Mouse (Mus musculus) lung, adult 2 months (tissue): ENCODE data around the gene Hist1h2ap. TPM values are rescaled to one million over a fixed set of nuclear protein-coding genes. Genes with fewer than 3 reads are reported as not detected.
"Not testable (repeated sequence)": the region's sequence is repeated elsewhere in the genome, so short reads cannot be mapped to it uniquely, and the experiment has no call there.

Experiments used
- DNase-seq: peaks from one replicate; pipeline ENCODE4 v3.0.0; 2022
- H3K4me1 ChIP-seq: fragments of 200-500 bp; 2 replicates; pipeline ENCODE4 v1.6.1; 2011; ENCODE audit warnings: low read length; ENCODE audit not compliant: control insufficient read depth, insufficient read depth
- H3K4me3 ChIP-seq: fragments of 200-500 bp; replicated peaks from 2 replicates; pipeline ENCODE3; 2011; ENCODE audit warnings: low read depth, mild to moderate bottlenecking, control low read depth, low read length; ENCODE audit errors: extremely low read depth
- CTCF ChIP-seq: fragments of 200-500 bp; IDR thresholded peaks from 2 replicates; pipeline ENCODE4 v1.5.1; 2011; ENCODE audit warnings: mild to moderate bottlenecking, low read length, control low read depth; ENCODE audit not compliant: insufficient read depth
- POLR2A ChIP-seq: fragments of 200-500 bp; IDR thresholded peaks from 2 replicates; pipeline ENCODE4 v1.6.1; 2011; ENCODE audit warnings: low read depth, mild to moderate bottlenecking, control low read depth, low read length, borderline replicate concordance; ENCODE audit errors: extremely low read depth
- WGBS: fragments of 180-500 bp; shearing (Covaris S2); methylation state at CpG from one replicate; pipeline ENCODE4 v1.1.7; 2018; 5-methylcytosine and 5-hydroxymethylcytosine counted together
- polyA plus RNA-seq: library from polyadenylated mRNA; depleted of rRNA; stranded (reverse); fragments of >200 nt; gene quantifications from 2 replicates; pipeline ENCODE4 v1.2.3, GENCODE M21; 2012; rRNA removed

Gene Hist1h2ap
- polyA plus RNA-seq, 1 experiment: 59.2 TPM

GRCm38 (mm10) chr13:21795584-21795983 lies 37.7 kb downstream of the Hist1h2ap start:
- Histone ChIP-seq H3K4me1 (no peaks in the 10 kb centered on the region), H3K4me3 (no peak overlapping the region)
- no peak for TF ChIP-seq POLR2A
- no peak for TF ChIP-seq CTCF
- 87% methylated on average over 7 of the region's 7 CpGs for WGBS
- DNase-seq: no peak

- TF ChIP-seq POLR2A (no peak), CTCF (no peak)
- WGBS: 20% methylated on average over 18 of the region's 18 CpGs
- DNase-seq: no peak
- no peak overlapping the region for H3K4me3 ChIP-seq
- H3K4me1 ChIP-seq: no peaks in the 10 kb centered on the region
These were observed 42.6 kb downstream of the Hist1h2ap start for GRCm38 (mm10) chr13:21790601-21791283.

GRCm38 (mm10) chr13:21789925-21790324 lies 43.4 kb downstream of the Hist1h2ap start:
- 45% methylated on average over 6 of the region's 6 CpGs for WGBS
- DNase-seq: no peak
- H3K4me1 ChIP-seq: no peaks in the 10 kb centered on the region
- TF ChIP-seq POLR2A (no peak), CTCF (no peak)
- no peak overlapping the region for H3K4me3 ChIP-seq

GRCm38 (mm10) chr13:21787760-21788593 lies 45.3 kb downstream of the Hist1h2ap start:
- no peak for DNase-seq
- Histone ChIP-seq H3K4me3 (no peak overlapping the region), H3K4me1 (no peaks in the 10 kb centered on the region)
- no peak for TF ChIP-seq CTCF
- no peak for TF ChIP-seq POLR2A
- 31% methylated on average over 17 of the region's 21 CpGs for WGBS

GRCm38 (mm10) chr13:21786899-21787629 lies 46.2 kb downstream of the Hist1h2ap start, which contains the start of the genes Hist1h2an and Hist1h2bp:
Gene Hist1h2an, minus strand, starts transcription at chr13:21787218.
Gene Hist1h2bp, plus strand, starts transcription at chr13:21787461.
- TF ChIP-seq POLR2A: peak; percentile 44; the same call in 1 of the 2 replicates
- 1% methylated on average over 43 of the region's 63 CpGs for WGBS
- peak; percentile 74 for DNase-seq

GRCm38 (mm10) chr13:21786189-21786898 lies 47.0 kb downstream of the Hist1h2ap start:
- no peak overlapping the region for H3K4me3 ChIP-seq
- TF ChIP-seq CTCF: no peak
- no peak for DNase-seq
- 11% methylated on average over 8 of the region's 8 CpGs for WGBS
- H3K4me1 ChIP-seq: 0 out of 2 replicates have a peak, but pooled peaks cover 2% of the 10 kb centered on the region

More at GRCm38 (mm10) chr13:21786899-21787629, 46.2 kb downstream of the Hist1h2ap start, which contains the start of the genes Hist1h2an and Hist1h2bp:
- peak within 1 kb of the TSS; percentile 64 for H3K4me3 ChIP-seq
- H3K4me1 ChIP-seq: not testable (repeated sequence)

GRCm38 (mm10) chr13:21784311-21784710 lies 49.0 kb downstream of the Hist1h2ap start:
- Histone ChIP-seq H3K4me1 (peaks cover 10% of the 10 kb centered on the region), H3K4me3 (no peak overlapping the region)
- no peak for TF ChIP-seq POLR2A
- no peak for TF ChIP-seq CTCF
- no peak for DNase-seq
- 54% methylated on average over 6 of the region's 6 CpGs for WGBS

- no peak for DNase-seq
- Histone ChIP-seq H3K4me1 (peaks cover 10% of the 10 kb centered on the region), H3K4me3 (peak overlapping the region; percentile 27)
- TF ChIP-seq CTCF (no peak), POLR2A (no peak)
- WGBS: 5% methylated on average over 9 of the region's 9 CpGs
These were observed 49.6 kb downstream of the Hist1h2ap start for GRCm38 (mm10) chr13:21783734-21784161.

GRCm38 (mm10) chr13:21783255-21783617 lies 50.1 kb downstream of the Hist1h2ap start, which contains the start of gene Hist1h3i:
Gene Hist1h3i, minus strand, starts transcription at chr13:21783370.
- peak; percentile 20 for DNase-seq
- Histone ChIP-seq H3K4me3 (peak within 1 kb of the TSS; percentile 64), H3K4me1 (peaks cover 10% of the 10 kb centered on the region)
- under 1% methylated on average over 19 of the region's 20 CpGs for WGBS
- peak; percentile 18; the same call in 1 of the 2 replicates for TF ChIP-seq POLR2A
- no peak for TF ChIP-seq CTCF

Other genes starting within 250 kb of the Hist1h2ap start
- gene Olfr1362, start 219.5 kb downstream of the Hist1h2ap start, polyA plus RNA-seq: not detected in 2 replicates
- gene Olfr11, start 191.0 kb downstream of the Hist1h2ap start, polyA plus RNA-seq: not detected in 2 replicates
- gene Olfr1361, start 170.1 kb downstream of the Hist1h2ap start, polyA plus RNA-seq: not detected in 2 replicates
- not detected in 2 replicates for gene Olfr1360, start 156.1 kb downstream of the Hist1h2ap start, polyA plus RNA-seq
- not detected in 2 replicates for gene Olfr1359, start 135.4 kb downstream of the Hist1h2ap start, polyA plus RNA-seq
- 0.72 and 1.6 TPM in 2 replicates for gene Hist1h2bl, start 117.4 kb downstream of the Hist1h2ap start, polyA plus RNA-seq
- 5.8 and 6.7 TPM in 2 replicates for gene Hist1h2ai, start 117.1 kb downstream of the Hist1h2ap start, polyA plus RNA-seq
- gene Hist1h3h, start 115.8 kb downstream of the Hist1h2ap start, polyA plus RNA-seq: 8.2 and 8.6 TPM in 2 replicates
- 0.70 TPM in 1 of 2 replicates, not detected in the other for gene Hist1h2bm, start 111.5 kb downstream of the Hist1h2ap start, polyA plus RNA-seq
- 1.3 and 1.4 TPM in 2 replicates for gene Hist1h4j, start 98.4 kb downstream of the Hist1h2ap start, polyA plus RNA-seq
- gene Hist1h4k, start 83.0 kb downstream of the Hist1h2ap start, polyA plus RNA-seq: 5.6 and 9.7 TPM in 2 replicates
- 3.2 and 3.8 TPM in 2 replicates for gene Hist1h2ak, start 79.7 kb downstream of the Hist1h2ap start, polyA plus RNA-seq
- gene Hist1h2bn, start 79.4 kb downstream of the Hist1h2ap start, polyA plus RNA-seq: 2.4 and 4.2 TPM in 2 replicates
- 0.41 and 0.57 TPM in 2 replicates for gene Hist1h1b, start 52.9 kb downstream of the Hist1h2ap start, polyA plus RNA-seq
- gene Hist1h3i, start 50.1 kb downstream of the Hist1h2ap start, polyA plus RNA-seq: 3.3 and 8.0 TPM in 2 replicates
- 1.1 and 1.4 TPM in 2 replicates for gene Hist1h2an, start 46.3 kb downstream of the Hist1h2ap start, polyA plus RNA-seq
- gene Hist1h2bp, start 46.0 kb downstream of the Hist1h2ap start, polyA plus RNA-seq: not detected in 2 replicates
- 4.7 and 5.0 TPM in 2 replicates for gene Hist1h2bq, start 23.3 kb downstream of the Hist1h2ap start, polyA plus RNA-seq
- gene Hist1h2ao, start 23.0 kb downstream of the Hist1h2ap start, polyA plus RNA-seq: not detected in 2 replicates
- 3.1 TPM in 1 of 2 replicates, not detected in the other for gene Hist1h4m, start 21.8 kb downstream of the Hist1h2ap start, polyA plus RNA-seq
- 11.1 and 13.7 TPM in 2 replicates for gene Hist1h4n, start 1.3 kb downstream of the Hist1h2ap start, polyA plus RNA-seq
- 3.3 and 6.1 TPM in 2 replicates for gene Hist1h2br, start 236 bp upstream of the Hist1h2ap start, polyA plus RNA-seq
- 0.53 and 0.60 TPM in 2 replicates for gene Zfp184, start 111.6 kb upstream of the Hist1h2ap start, polyA plus RNA-seq
- not detected in 2 replicates for gene Pom121l2, start 147.7 kb upstream of the Hist1h2ap start, polyA plus RNA-seq
- 0.33 and 0.34 TPM in 2 replicates for gene Prss16, start 176.2 kb upstream of the Hist1h2ap start, polyA plus RNA-seq
- 0.87 and 1.8 TPM in 2 replicates for gene Hist1h2ah, start 202.1 kb upstream of the Hist1h2ap start, polyA plus RNA-seq
- gene Hist1h2bk, start 202.4 kb upstream of the Hist1h2ap start, polyA plus RNA-seq: 0.74 and 3.1 TPM in 2 replicates
- gene Hist1h4i, start 207.9 kb upstream of the Hist1h2ap start, polyA plus RNA-seq: 5.1 and 5.2 TPM in 2 replicates
- gene Hist1h2ag, start 209.4 kb upstream of the Hist1h2ap start, polyA plus RNA-seq: 0.54 and 1.1 TPM in 2 replicates
- gene Hist1h2bj, start 209.7 kb upstream of the Hist1h2ap start, polyA plus RNA-seq: 1.8 and 3.5 TPM in 2 replicates